Mouse (Mus musculus) midbrain, embryonic 13.5 days (tissue): Measurements from ENCODE around the gene Acvrl1. TPM values are rescaled to one million over a fixed set of nuclear protein-coding genes. Genes with fewer than 3 reads are reported as not detected.

Experiments
- ATAC-seq: fragments of 200-750 bp; cut with Nextera tagmentation; 2 replicates; pipeline ENCODE4 v1.8.0; 2017; ENCODE audit warnings: mild to moderate bottlenecking, moderate TSS enrichment, moderate library complexity
- H3K27ac ChIP-seq: fragments of 300-500 bp; sonication (generic); 2 replicates; pipeline ENCODE4 v1.5.1; 2015; ENCODE audit warnings: inconsistent platforms, mild to moderate bottlenecking, moderate library complexity
- H3K27me3 ChIP-seq: fragments of 300-500 bp; sonication (generic); 2 replicates; pipeline ENCODE4 v1.6.1; 2015; ENCODE audit warnings: mild to moderate bottlenecking, inconsistent platforms
- H3K36me3 ChIP-seq: fragments of 300-500 bp; sonication (generic); 2 replicates; pipeline ENCODE4 v1.6.1; 2015; ENCODE audit warnings: mild to moderate bottlenecking, inconsistent platforms
- H3K4me1 ChIP-seq: fragments of 300-500 bp; sonication (generic); replicated peaks from 2 replicates; pipeline ENCODE4 v1.6.1; 2015; ENCODE audit warnings: inconsistent platforms
- H3K4me2 ChIP-seq: fragments of 300-500 bp; sonication (generic); replicated peaks from 2 replicates; pipeline ENCODE4 v1.6.1; 2015; ENCODE audit warnings: moderate library complexity, mild to moderate bottlenecking, inconsistent platforms
- H3K4me3 ChIP-seq: fragments of 300-500 bp; sonication (generic); replicated peaks from 2 replicates; pipeline ENCODE4 v1.5.1; 2015; ENCODE audit warnings: mild to moderate bottlenecking, inconsistent platforms
- H3K9ac ChIP-seq: fragments of 300-500 bp; sonication (generic); replicated peaks from 2 replicates; pipeline ENCODE4 v1.6.1; 2015; ENCODE audit warnings: mild to moderate bottlenecking, inconsistent platforms
- H3K9me3 ChIP-seq: fragments of 300-500 bp; sonication (generic); 2 replicates; pipeline ENCODE4 v1.6.1; 2016; ENCODE audit warnings: mild to moderate bottlenecking, inconsistent platforms
- WGBS: fragments of 180-500 bp; shearing (Covaris S2); methylation state at CpG from one replicate; pipeline ENCODE4 v1.1.7; 2015; 5-methylcytosine and 5-hydroxymethylcytosine counted together
- polyA plus RNA-seq: library from polyadenylated mRNA; unstranded; fragments of >200 nt; fragmentation: Nextera tagmentation; extraction: Ambion mirVana; gene quantifications from 2 replicates; pipeline ENCODE4 v1.2.1, GENCODE M21; 2015

Acvrl1 gene
- polyA plus RNA-seq, 1 experiment from 2014 or later, result 5.5 TPM

DNA sequence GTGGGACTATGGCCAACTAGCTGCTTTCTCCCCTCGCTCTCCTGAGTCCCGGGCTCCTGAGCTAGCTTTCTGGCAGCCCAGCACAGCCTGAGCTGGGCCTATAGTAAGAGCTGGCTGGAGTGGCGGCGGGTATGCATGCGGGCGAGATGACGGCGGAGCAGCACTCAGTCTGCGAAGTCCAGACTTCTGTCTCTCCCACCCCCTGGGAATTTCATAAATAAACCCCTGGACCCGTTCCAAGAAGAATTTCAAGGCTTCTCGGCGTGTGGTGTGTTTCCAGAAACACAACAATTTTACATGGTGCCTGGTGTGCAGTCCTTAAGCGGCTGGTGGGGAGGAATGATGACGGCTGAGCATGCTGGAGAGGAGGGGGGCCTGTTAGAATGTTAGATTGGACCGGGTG lies 34.7 kb downstream of the Acvrl1 start:
- Histone ChIP-seq H3K27ac (peak overlapping the region; percentile 44; the same call in 1 of the 2 replicates), H3K9me3 (no peaks in the 10 kb centered on the region), H3K36me3 (no peaks in the 10 kb centered on the region), H3K4me2 (no peak overlapping the region), H3K4me3 (no peak overlapping the region), H3K9ac (no peak overlapping the region), H3K27me3 (no peaks in the 10 kb centered on the region), H3K4me1 (peaks cover 47% of the 10 kb centered on the region)
- 34% methylated on average over 15 of the region's 15 CpGs for WGBS
- ATAC-seq, result peak; percentile 73

DNA sequence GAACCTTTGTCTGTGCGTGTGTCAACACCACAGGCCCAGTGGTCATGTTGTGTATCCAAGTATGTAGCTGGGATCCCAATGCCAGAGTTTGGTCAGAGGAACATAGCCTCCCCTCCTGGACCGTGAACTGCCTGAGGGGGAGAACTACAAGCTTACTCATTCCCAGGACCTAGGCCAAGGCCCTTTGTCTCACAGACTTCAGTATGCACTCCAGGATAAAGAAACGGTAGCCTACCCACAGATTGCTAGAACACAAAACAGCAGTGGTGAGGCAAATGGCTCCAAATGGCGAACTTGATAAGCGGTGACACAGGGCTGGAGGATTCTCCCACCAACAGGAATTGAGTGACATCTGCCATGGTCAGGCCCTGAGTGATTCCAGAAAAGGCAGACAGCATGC lies 35.5 kb downstream of the Acvrl1 start:
- peak overlapping the region; percentile 39; the same call in 1 of the 2 replicates for H3K27ac ChIP-seq
- H3K36me3 ChIP-seq, result no peaks in the 10 kb centered on the region
- no peaks in the 10 kb centered on the region for H3K9me3 ChIP-seq
- WGBS, result 67% methylated on average over 5 of the region's 5 CpGs
- H3K4me3 ChIP-seq, result no peak overlapping the region
- H3K4me1 ChIP-seq, result peaks cover 47% of the 10 kb centered on the region
- H3K4me2 ChIP-seq, result no peak overlapping the region
- H3K9ac ChIP-seq, result peak overlapping the region; percentile 29; the same call in 1 of the 2 replicates
- peaks cover 2% of the 10 kb centered on the region; the same call in 1 of the 2 replicates for H3K27me3 ChIP-seq
- ATAC-seq, result no peak

DNA sequence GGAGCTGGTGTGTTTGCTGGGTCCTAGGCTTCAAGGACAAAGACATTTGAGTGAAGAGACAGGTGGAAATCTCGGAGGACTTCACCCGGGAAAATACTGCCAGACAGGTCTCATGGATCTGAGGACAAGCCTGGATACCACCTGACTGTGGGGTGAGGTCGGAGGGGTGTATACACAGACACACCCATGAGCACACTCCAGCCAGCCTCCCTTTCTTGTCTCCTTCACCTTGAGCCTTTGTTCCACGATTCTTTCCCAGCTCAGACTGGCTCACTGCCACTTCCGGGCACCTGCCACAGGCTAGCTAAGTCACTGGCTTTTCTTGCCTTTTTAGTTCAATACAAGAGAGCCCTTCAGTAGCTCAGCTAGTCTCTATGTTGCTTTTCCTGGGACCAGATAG lies 36.0 kb downstream of the Acvrl1 start:
- WGBS, result 67% methylated on average over 5 of the region's 5 CpGs
- no peak overlapping the region for H3K27ac ChIP-seq
- peak overlapping the region; percentile 29; the same call in 1 of the 2 replicates for H3K9ac ChIP-seq

DNA sequence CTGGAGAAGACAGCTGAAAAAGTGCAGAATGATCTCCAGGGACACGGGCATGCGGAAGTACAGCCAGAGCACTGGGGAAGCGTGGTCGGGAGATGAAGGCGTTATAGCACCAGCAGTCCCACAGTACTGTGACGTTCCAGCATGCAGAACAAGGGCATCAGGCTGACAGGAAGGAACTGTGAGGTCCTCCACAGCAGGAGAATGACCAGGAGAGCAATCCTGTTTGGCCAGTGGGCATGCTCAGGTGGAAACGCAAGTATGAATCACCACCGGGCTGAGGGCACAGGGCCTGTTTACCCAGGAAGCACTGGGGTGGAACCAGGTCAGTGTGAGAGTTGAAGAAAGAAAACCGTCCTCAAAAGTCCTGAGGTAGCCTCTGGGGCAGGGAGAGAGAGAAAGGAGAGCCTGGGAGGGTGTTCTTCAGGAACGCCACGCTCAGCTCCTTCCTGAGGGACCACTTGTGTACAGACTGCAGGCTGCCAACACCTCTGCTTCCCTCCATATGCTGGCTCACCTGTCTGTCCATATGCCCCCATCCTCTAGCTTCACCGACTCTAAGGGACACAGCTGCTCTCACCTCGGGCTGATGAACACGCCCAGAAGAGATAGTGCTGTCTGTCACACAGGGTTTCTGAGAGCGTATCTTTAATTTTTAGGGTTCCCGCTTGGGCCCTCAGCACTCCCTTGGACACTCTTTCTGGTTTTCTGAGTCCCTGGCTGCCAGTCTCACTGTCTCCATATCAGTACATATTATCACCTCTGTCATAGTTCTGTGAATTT lies 37.5 kb downstream of the Acvrl1 start:
- Histone ChIP-seq H3K9me3 (no peaks in the 10 kb centered on the region), H3K27ac (no peak overlapping the region), H3K36me3 (no peaks in the 10 kb centered on the region), H3K27me3 (peaks cover 12% of the 10 kb centered on the region), H3K4me1 (peaks cover 36% of the 10 kb centered on the region), H3K9ac (no peak overlapping the region), H3K4me2 (no peak overlapping the region), H3K4me3 (no peak overlapping the region)
- ATAC-seq, result no peak
- WGBS, result 71% methylated on average over 16 of the region's 16 CpGs

More for the DNA sequence above, 36.0 kb downstream of the Acvrl1 start:
- Histone ChIP-seq H3K9me3 (no peaks in the 10 kb centered on the region), H3K27me3 (peaks cover 5% of the 10 kb centered on the region; the same call in 1 of the 2 replicates), H3K4me2 (no peak overlapping the region), H3K36me3 (no peaks in the 10 kb centered on the region), H3K4me1 (peaks cover 47% of the 10 kb centered on the region), H3K4me3 (no peak overlapping the region)
- no peak for ATAC-seq

DNA sequence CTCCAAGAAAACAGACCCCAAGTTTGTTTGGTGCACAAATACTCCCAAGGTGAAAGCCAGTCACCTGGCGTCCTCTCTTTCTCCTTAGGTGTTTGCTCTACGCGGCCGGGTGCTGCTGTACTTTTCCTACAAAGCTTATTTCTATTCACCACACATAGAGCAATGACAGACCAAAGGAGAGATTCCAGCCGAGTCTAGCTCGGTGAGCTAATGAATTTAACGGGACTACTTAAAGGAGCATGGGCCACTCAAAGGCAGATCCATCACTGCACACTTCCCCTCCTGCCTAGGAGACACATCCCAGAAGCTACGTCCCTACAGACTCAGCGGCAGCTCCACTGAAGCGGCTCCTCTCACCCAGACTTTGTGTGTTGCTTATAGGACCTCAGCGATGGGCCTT lies 39.2 kb downstream of the Acvrl1 start:
- Histone ChIP-seq H3K36me3 (no peaks in the 10 kb centered on the region), H3K4me1 (peaks cover 19% of the 10 kb centered on the region), H3K27ac (no peak overlapping the region), H3K4me3 (no peak overlapping the region), H3K27me3 (peaks cover 24% of the 10 kb centered on the region), H3K4me2 (no peak overlapping the region), H3K9me3 (no peaks in the 10 kb centered on the region), H3K9ac (no peak overlapping the region)
- ATAC-seq, result no peak
- WGBS, result 66% methylated on average over 11 of the region's 11 CpGs

DNA sequence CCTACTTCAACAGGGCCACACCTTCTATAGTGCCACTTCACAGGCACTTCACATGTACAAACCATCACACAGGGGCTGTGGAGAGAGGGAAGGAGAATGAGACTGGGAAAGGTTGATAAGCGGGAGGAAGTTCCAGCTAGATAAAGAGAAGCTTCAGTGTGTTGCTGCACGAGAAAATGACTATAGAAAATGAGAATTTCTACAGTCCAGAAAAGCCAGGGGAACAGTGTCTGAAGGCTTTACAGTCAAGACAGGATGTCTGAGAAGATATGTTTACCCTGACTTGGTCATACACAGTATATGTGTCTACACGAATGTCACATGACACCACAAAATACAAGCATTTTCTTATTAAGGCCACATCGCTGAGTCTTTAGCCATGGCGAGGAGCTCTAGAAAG lies 41.6 kb downstream of the Acvrl1 start:
- Histone ChIP-seq H3K9me3 (no peaks in the 10 kb centered on the region), H3K4me3 (no peak overlapping the region), H3K4me2 (no peak overlapping the region), H3K36me3 (no peaks in the 10 kb centered on the region), H3K9ac (no peak overlapping the region), H3K27me3 (peaks cover 28% of the 10 kb centered on the region), H3K4me1 (no peaks in the 10 kb centered on the region), H3K27ac (no peak overlapping the region)
- 89% methylated on average over 5 of the region's 5 CpGs for WGBS
- no peak for ATAC-seq

DNA sequence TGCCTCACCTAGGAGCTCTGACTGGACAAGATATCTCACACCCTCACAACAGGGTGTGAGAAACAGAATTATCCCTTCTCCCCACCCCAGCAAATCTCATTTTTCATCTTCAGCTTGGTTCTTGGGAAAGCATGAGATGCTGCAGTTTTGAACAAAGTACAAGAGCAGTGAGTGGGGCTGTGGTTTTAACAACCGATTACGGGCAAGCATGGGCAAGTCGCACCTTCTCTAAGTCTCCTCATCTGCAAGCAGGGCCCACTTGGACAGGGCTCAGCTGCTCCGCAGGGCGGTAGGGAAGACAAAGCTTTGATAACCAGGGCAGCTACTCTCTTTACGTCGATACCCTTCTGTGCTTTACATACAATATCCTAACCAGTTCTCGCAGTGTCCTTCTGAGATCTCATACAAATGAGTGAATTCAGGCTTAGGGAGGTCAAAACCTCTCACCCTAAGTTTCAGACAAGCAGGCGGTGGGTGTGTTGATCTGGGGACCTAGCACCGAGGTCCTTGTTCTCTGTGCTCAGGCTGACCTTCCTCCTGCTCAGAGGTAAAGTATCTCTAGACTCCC lies 42.2 kb downstream of the Acvrl1 start:
- Histone ChIP-seq H3K27me3 (peaks cover 28% of the 10 kb centered on the region), H3K36me3 (no peaks in the 10 kb centered on the region), H3K4me1 (peaks cover 2% of the 10 kb centered on the region), H3K4me2 (no peak overlapping the region), H3K27ac (no peak overlapping the region), H3K9ac (no peak overlapping the region), H3K9me3 (no peaks in the 10 kb centered on the region), H3K4me3 (no peak overlapping the region)
- WGBS, result 79% methylated on average over 10 of the region's 10 CpGs
- no peak for ATAC-seq

DNA sequence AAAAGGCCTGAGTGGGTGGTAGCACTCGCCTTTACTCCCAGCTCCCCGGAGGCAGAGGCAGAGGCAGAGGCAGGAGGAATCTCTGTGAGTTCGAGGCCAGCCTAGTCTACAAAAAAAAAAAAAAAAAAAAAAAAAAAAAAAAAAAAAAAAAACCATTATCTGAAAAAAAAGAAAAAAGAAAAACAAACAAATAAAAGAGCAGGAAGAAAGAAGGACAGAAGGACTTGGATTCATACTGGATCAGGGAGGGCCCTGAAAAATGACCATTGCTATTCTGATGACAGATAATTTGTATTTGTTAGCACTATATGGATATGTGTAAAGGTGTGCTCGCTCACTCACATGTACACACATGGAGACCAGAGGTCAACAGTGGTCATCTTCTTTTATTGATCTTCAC lies 43.0 kb downstream of the Acvrl1 start:
- no peak overlapping the region for H3K4me2 ChIP-seq
- H3K27ac ChIP-seq, result no peak overlapping the region
- no peak overlapping the region for H3K4me3 ChIP-seq
- H3K4me1 ChIP-seq, result peaks cover 10% of the 10 kb centered on the region
- no peak for ATAC-seq
- WGBS, result 77% methylated on average over 4 of the region's 4 CpGs
- no peaks in the 10 kb centered on the region for H3K9me3 ChIP-seq
- H3K9ac ChIP-seq, result no peak overlapping the region
- H3K27me3 ChIP-seq, result peaks cover 28% of the 10 kb centered on the region
- no peaks in the 10 kb centered on the region for H3K36me3 ChIP-seq

DNA sequence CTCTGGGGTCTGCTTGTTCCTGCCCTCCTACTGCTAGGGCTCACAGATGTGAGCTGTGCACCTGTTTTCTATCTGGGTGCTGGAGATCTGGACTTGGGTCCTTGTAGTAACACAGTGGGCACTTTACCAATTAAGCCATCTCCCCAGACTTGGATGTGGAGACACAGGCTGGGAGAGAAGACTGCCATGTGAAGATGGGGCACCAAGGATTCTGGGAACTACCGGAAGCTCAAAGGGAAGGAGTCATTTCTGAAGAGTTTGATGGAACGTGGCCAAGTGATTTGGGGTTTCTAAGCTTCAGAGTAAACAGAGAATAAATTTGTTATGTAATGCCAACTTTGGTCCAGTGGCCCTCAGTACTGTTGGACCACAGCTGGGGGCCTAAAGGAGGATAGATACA lies 43.7 kb downstream of the Acvrl1 start:
- H3K9ac ChIP-seq, result no peak overlapping the region
- H3K27ac ChIP-seq, result no peak overlapping the region
- no peak overlapping the region for H3K4me2 ChIP-seq
- 91% methylated on average over 2 of the region's 2 CpGs for WGBS
- no peaks in the 10 kb centered on the region for H3K36me3 ChIP-seq
- no peak for ATAC-seq
- H3K4me1 ChIP-seq, result peaks cover 17% of the 10 kb centered on the region
- H3K27me3 ChIP-seq, result peaks cover 28% of the 10 kb centered on the region
- H3K9me3 ChIP-seq, result no peaks in the 10 kb centered on the region
- no peak overlapping the region for H3K4me3 ChIP-seq

DNA sequence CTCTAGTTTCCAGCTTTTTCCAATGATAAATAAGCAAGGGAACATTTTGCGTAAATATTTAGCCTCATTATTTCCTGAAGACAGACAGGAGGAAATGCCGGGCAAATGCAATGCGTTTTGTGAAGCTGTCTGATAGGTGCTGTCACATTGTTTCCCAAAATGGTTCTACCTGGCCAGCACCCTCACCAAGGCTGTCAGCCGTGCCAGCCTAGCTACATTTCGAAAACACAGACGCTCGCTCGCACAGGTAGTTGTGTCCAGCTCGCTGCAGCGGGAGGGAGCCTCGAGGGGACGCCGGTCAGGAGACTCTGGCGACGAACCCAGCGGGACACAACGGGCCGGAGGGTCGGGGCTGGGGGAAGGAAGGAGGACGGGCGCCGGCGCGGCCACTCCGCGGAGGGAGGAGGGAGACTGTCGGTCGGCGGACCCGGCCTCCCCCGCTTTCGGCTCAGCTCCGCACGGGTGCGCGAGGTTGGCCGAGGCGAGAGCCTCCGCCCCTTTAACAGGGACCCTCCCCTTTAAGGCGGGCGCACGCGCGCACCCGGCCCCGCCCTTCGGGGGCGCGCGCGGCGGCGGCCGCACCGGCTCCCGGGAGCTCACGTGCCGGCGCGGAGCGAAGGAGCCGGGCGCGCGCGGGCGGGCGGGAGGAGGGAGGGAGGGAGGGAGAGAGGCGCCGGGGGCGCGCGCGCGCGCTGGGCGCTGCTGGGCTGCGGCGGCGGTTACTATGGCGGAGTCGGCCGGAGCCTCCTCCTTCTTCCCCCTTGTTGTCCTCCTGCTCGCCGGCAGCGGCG lies 45.3 kb downstream of the Acvrl1 start, which contains the start of gene Acvr1b:
Gene Acvr1b, plus strand, starts transcription at position 647 of the 791 bp plus-strand sequence.
- H3K4me1 ChIP-seq, result peaks cover 32% of the 10 kb centered on the region
- WGBS, result under 1% methylated on average over 54 of the region's 87 CpGs
- peak within 1 kb of the TSS; percentile 80 for H3K4me2 ChIP-seq
- H3K9me3 ChIP-seq, result no peaks in the 10 kb centered on the region
- peaks cover 26% of the 10 kb centered on the region for H3K27me3 ChIP-seq
- peak; percentile 88 for ATAC-seq
- peak within 1 kb of the TSS; percentile 89 for H3K27ac ChIP-seq
- H3K9ac ChIP-seq, result peak within 1 kb of the TSS; percentile 98
- H3K4me3 ChIP-seq, result peak within 1 kb of the TSS; percentile 71
- no peaks in the 10 kb centered on the region for H3K36me3 ChIP-seq

DNA sequence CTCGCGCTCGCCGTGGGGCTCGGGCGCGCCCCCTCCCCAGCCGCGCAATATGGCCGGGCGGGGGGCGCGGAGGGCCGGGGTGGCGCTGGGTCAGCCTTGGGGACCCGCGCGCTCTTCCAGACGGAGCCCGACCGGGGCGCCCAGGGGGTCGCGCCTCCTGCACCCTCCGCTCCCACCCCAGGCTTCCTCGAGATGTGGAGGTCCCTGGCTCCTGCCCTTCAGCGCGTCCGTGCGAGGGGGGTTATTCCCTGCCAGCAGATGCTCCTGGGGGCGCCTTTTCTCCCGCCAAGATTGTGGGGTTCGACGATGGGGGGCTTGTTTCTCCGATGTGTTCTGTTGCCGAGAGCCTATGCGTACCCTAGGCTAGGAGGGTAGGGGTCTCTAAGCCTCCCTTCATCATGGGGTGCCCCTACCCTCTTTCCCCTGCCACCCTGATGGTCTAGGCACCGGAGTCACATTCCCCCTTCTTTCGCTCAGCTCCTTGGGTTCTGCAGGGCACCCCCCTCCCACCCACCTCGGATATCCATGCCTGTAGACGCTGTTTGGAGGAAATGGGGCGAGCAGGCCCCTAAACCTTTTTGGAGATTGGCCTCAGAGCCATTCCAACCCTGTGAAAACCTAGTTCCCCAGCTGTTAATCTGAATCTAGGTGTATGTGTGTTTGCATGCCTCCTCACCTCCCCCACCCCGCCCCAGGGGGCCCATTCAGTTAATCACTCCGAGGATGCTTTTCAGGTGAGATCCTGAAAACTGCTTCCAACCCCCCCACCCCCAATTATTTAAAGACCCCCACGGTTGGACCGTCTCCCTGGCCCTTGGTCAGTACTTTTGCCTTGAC lies 46.2 kb downstream of the Acvrl1 start:
- H3K4me3 ChIP-seq, result peak overlapping the region; percentile 71
- peak overlapping the region; percentile 98 for H3K9ac ChIP-seq
- peak; percentile 78 for ATAC-seq
- H3K4me1 ChIP-seq, result peaks cover 41% of the 10 kb centered on the region
- H3K27me3 ChIP-seq, result peaks cover 22% of the 10 kb centered on the region
- H3K4me2 ChIP-seq, result peak overlapping the region; percentile 80
- H3K27ac ChIP-seq, result peak overlapping the region; percentile 89
- no peaks in the 10 kb centered on the region for H3K36me3 ChIP-seq
- no peaks in the 10 kb centered on the region for H3K9me3 ChIP-seq
- WGBS, result under 1% methylated on average over 43 of the region's 46 CpGs
